ENCODE assay signal across 7 mouse cellular contexts in genomic region chr5:69340102-69340918, GRCm38 (mm10). TPM values are rescaled to one million over a fixed set of nuclear protein-coding genes. Genes with fewer than 3 reads are reported as not detected.
DNase-seq lines count a peak whose midpoint lies in the region; ATAC-seq and TF ChIP-seq lines count a peak whose summit lies in the region.

No protein-coding gene starts in this region.

- peak overlapping the region; percentile 40 for H3K4me3 ChIP-seq in cortical plate, adult 2 months (ENCODE audit: insufficient read depth, low read length)
- peak overlapping the region; percentile 40 for H3K4me3 ChIP-seq in heart, adult 2 months
- H3K4me3 ChIP-seq in midbrain, embryonic 14.5 days (replicated peaks; ENCODE audit: low read depth, low read length): peak overlapping the region; percentile 74

- peak; percentile 34 for DNase-seq in adrenal gland, postnatal 25 days
- peak; percentile 15 to 18 for DNase-seq in heart, adult 2 months
- DNase-seq in kidney, adult 18-20 months: peak; percentile 19
- DNase-seq in left cerebral cortex, postnatal 36 days (ENCODE audit: low spot score in 2 of 2): peak; percentile 66 to 67
- DNase-seq in midbrain, embryonic 14.5 days: peak; percentile 83
- DNase-seq in c-Kit-positive CD71-positive TER-119-positive erythroid progenitor cells, embryonic 14.5 days (ENCODE audit: low spot score): no peak

- WGBS in heart, adult 2 months: under 1% methylated on average over 44 of the region's 44 CpGs
- under 1% methylated on average over 44 of the region's 44 CpGs for WGBS in midbrain, embryonic 14.5 days

- no peaks in the 10 kb centered on the region for H3K36me3 ChIP-seq in heart, adult 2 months (ENCODE audit: control insufficient read depth, insufficient read depth, low read length)
- no peaks in the 10 kb centered on the region for H3K36me3 ChIP-seq in midbrain, embryonic 14.5 days (ENCODE audit: control insufficient read depth, insufficient read depth, low read length)

- no peak for TF ChIP-seq POLR2A in cortical plate, adult 2 months (IDR thresholded peaks at IDR 0.05; ENCODE audit: extremely low read depth, insufficient read depth, low read length)
- no peak for TF ChIP-seq POLR2A in heart, adult 2 months (IDR thresholded peaks at IDR 0.05; ENCODE audit: insufficient read depth, low read depth, low read length)

- no peaks in the 10 kb centered on the region for H3K9me3 ChIP-seq in midbrain, embryonic 14.5 days (ENCODE audit: control insufficient read depth, low read length)

- ATAC-seq in midbrain, embryonic 14.5 days (ENCODE audit: low FRiP score, low TSS enrichment): peak; percentile 59

- H3K9ac ChIP-seq in heart, adult 2 months (ENCODE audit: low read depth, low read length): no peak overlapping the region
- H3K9ac ChIP-seq in midbrain, embryonic 14.5 days (replicated peaks; ENCODE audit: low read length): peak overlapping the region; percentile 71

- no peaks in the 10 kb centered on the region for H3K79me2 ChIP-seq in heart, adult 2 months (replicated peaks; ENCODE audit: control insufficient read depth, insufficient read depth, low read length)

- TF ChIP-seq EP300 in heart, adult 2 months (IDR thresholded peaks at IDR 0.05; ENCODE audit: insufficient read depth, low read depth, low read length): no peak

- no peaks in the 10 kb centered on the region for H3K4me1 ChIP-seq in cortical plate, adult 2 months (ENCODE audit: control insufficient read depth, insufficient read depth, low read length)
- no peaks in the 10 kb centered on the region for H3K4me1 ChIP-seq in heart, adult 2 months (ENCODE audit: control insufficient read depth, insufficient read depth, low read length)
- H3K4me1 ChIP-seq in midbrain, embryonic 14.5 days (ENCODE audit: control insufficient read depth, insufficient read depth, low read length): no peaks in the 10 kb centered on the region

- H3K4me2 ChIP-seq in midbrain, embryonic 14.5 days (ENCODE audit: low read length): peak overlapping the region; percentile 85

- TF ChIP-seq CTCF in cortical plate, adult 2 months (IDR thresholded peaks at IDR 0.05; ENCODE audit: extremely low read depth, insufficient read depth, low read length): peak; percentile 32; the same call in 1 of the 2 replicates
- 0 out of 2 replicates have a peak, but pooled peaks have one; percentile 14 for TF ChIP-seq CTCF in heart, adult 2 months (IDR thresholded peaks at IDR 0.05)

- H3K27me3 ChIP-seq in heart, adult 2 months (ENCODE audit: control insufficient read depth, insufficient read depth, low read length): peaks cover 2% of the 10 kb centered on the region
- H3K27me3 ChIP-seq in midbrain, embryonic 14.5 days (ENCODE audit: control insufficient read depth, insufficient read depth, low read length): no peaks in the 10 kb centered on the region

- no peak overlapping the region for H3K27ac ChIP-seq in cortical plate, adult 2 months (ENCODE audit: insufficient read depth, low read length)
- no peak overlapping the region for H3K27ac ChIP-seq in heart, adult 2 months
- peak overlapping the region; percentile 64 for H3K27ac ChIP-seq in midbrain, embryonic 14.5 days (replicated peaks; ENCODE audit: low read depth, low read length)

- intact Hi-C loops in heart, adult 2 months (cut with DNase I): no loop called here
- intact Hi-C loops in left cerebral cortex, postnatal 36 days (cut with DNase I): loop anchor here (5.0 to 10.0 kb wide), 3 partner anchors 184 to 1216 kb away; no protein-coding TSS in a partner anchor

RNA-seq across cellular contexts. Expression of gene Kctd8, which starts 1.2 kb away (rescaled TPM):
- total RNA-seq in adrenal gland, postnatal 25 days (2021): 0.36 TPM in 1 of 2 replicates, not detected in the other
- 5.9 and 7.3 TPM in 2 replicates for polyA plus RNA-seq in cortical plate, adult 2 months (2012; rRNA removed)
- total RNA-seq in heart, adult 2 months (2021): 1 to 10 TPM in 1 of 2 experiments, under 1 TPM in 1; 0.99 to 1.2 TPM
- polyA plus RNA-seq in heart, adult 2 months (2012; rRNA removed): 0.50 and 0.59 TPM in 2 replicates
- 1 to 10 TPM; 8.4 to 9.0 TPM for total RNA-seq in left cerebral cortex, postnatal 36 days (2021)
- 13.6 and 17.8 TPM in 2 replicates for polyA plus RNA-seq in midbrain, embryonic 14.5 days (2014; fragmentation: Nextera tagmentation; extraction: Ambion mirVana)
